Mouse (Mus musculus): ENCODE results near the gene Ptgfr.

DNA sequence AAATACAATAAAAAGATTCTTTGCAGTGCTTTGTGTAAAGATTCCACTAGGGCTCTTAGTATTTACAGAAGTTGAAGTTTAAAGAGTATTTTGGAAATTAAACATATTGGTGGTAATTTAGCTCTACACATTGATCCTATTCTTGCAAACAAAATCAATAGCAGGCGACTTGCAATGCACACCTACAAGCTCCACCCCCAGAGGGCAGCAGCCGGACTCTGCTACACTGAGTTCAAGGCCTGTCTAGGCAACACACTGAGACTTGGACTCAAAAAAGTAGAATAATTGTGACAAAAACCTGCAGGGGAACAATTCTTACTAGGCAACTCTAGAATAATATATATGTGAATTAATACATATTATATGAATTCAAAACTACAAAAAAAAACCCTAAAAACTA lies 28.8 kb downstream of the Ptgfr start:
- TF ChIP-seq CTCF (IDR thresholded peaks at IDR 0.05; ENCODE audit: low read depth) (peak; percentile 11; the same call in 1 of the 2 replicates), EP300 (optimal IDR thresholded peaks at IDR 0.05) (no peak)

All from stomach, postnatal 0 days (tissue).